Mouse (Mus musculus) limb, embryonic 12.5 days (tissue): ENCODE measurements around the gene Arsg. TPM values are rescaled to one million over a fixed set of nuclear protein-coding genes. Genes with fewer than 3 reads are reported as not detected.
A peak's percentile ranks its signal among the peaks of the same experiment; 100 is the strongest.

Experiments used
- ATAC-seq: fragments of 200-750 bp; cut with Nextera tagmentation; 2 replicates; pipeline ENCODE4 v1.8.0; 2017; ENCODE audit warnings: low read depth, moderate TSS enrichment; ENCODE audit not compliant: insufficient number of reproducible peaks, insufficient read depth, low FRiP score, low TSS enrichment
- H3K27ac ChIP-seq: fragments of 300-500 bp; sonication (generic); 2 replicates; pipeline ENCODE4 v1.5.1; 2016; ENCODE audit warnings: mild to moderate bottlenecking, moderate library complexity
- H3K27me3 ChIP-seq: fragments of 300-500 bp; sonication (generic); 2 replicates; pipeline ENCODE4 v1.6.1; 2016; ENCODE audit warnings: mild to moderate bottlenecking, moderate library complexity
- H3K36me3 ChIP-seq: fragments of 300-500 bp; sonication (generic); 2 replicates; pipeline ENCODE4 v1.6.1; 2016; ENCODE audit warnings: mild to moderate bottlenecking, moderate library complexity
- H3K4me1 ChIP-seq: fragments of 300-500 bp; sonication (generic); replicated peaks from 2 replicates; pipeline ENCODE4 v1.6.1; 2016
- H3K4me2 ChIP-seq: fragments of 300-500 bp; sonication (generic); 2 replicates; pipeline ENCODE4 v1.6.1; 2016; ENCODE audit warnings: mild to moderate bottlenecking, moderate library complexity
- H3K4me3 ChIP-seq: fragments of 300-500 bp; sonication (generic); replicated peaks from 2 replicates; pipeline ENCODE4 v1.5.1; 2016; ENCODE audit warnings: mild to moderate bottlenecking
- H3K9ac ChIP-seq: fragments of 300-500 bp; sonication (generic); replicated peaks from 2 replicates; pipeline ENCODE4 v1.6.1; 2016; ENCODE audit warnings: mild to moderate bottlenecking, moderate library complexity
- H3K9me3 ChIP-seq: fragments of 300-500 bp; sonication (generic); 2 replicates; pipeline ENCODE4 v1.6.1; 2016; ENCODE audit warnings: mild to moderate bottlenecking, moderate library complexity
- WGBS: fragments of 180-500 bp; shearing (Covaris S2); methylation state at CpG from one replicate; pipeline ENCODE4 v1.1.7; 2016; 5-methylcytosine and 5-hydroxymethylcytosine counted together
- polyA plus RNA-seq: library from polyadenylated mRNA; unstranded; fragments of >200 nt; fragmentation: Nextera tagmentation; extraction: Ambion mirVana; gene quantifications from 2 replicates; pipeline ENCODE4 v1.2.1, GENCODE M21; 2016

Gene Arsg
- polyA plus RNA-seq, 1 experiment from 2014 or later = 4.3 TPM

DNA sequence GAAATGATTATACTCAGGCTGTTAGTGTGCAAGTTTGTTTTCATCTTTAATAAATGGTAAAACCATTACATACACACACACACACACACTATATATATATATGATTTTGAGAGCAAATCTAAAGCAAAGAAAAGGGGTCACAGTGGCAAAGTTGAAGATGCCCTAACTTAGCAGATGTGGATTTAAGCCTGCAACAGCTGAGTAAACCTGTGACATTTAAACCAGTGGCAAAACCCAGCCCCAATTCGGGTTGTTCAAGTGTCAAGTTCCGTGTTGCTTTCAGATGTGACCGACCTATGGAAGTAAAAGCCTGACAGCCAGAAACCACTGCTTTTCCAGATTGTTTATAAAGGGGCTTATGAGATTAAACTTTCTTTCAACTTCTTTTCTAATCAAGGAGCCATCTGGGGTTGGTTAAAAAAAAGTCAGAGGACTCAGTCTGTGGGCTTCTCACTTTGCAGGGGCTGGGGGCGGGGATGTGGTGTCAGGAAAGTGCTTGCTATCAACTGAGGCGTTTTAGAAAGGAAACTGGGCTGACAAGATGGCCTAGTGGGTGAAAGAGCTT lies 30.9 kb upstream of the Arsg start:
- peaks cover 9% of the 10 kb centered on the region for H3K4me1 ChIP-seq
- ATAC-seq = no peak
- 25% methylated on average over 5 of the region's 5 CpGs for WGBS

DNA sequence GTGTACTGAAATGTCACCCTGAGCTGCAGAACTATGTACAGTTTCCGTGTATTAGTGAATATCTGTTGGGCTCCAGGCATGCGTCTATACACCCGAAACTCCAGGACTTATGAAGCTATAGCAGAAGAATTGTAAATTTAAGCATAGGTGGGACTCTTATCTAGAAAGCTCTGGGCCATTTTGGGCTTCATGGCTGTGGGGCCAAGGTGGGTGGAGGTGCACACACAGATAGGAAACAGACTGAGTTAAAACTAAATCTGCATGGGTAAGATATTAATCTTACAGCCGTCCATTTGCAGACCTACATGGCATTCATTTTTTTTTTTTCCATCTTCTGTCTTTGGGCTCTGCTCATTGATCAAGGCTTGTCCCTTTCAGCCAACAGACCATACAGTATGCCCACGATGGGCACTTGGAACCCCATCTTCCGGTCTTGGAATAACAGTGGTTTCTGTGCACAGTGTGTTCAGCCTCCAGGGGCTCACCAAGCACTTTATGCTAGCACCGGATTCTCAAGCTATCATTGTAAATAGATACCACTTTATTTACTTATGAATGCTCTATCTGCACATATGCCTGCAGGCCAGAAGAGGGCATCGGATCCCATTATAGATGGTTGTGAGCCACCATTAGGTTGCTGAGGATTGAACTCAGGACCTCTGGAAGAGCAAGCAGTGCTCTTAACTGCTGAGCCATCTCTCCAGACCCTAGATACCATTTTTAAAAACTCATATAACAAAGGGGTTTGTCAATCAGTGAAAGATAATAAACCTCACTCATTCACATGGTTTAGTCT lies 29.5 kb upstream of the Arsg start:
- Histone ChIP-seq H3K27me3 (0 out of 2 replicates have a peak, but pooled peaks cover 3% of the 10 kb centered on the region), H3K9ac (no peak overlapping the region), H3K4me1 (peaks cover 9% of the 10 kb centered on the region), H3K9me3 (no peaks in the 10 kb centered on the region), H3K27ac (no peak overlapping the region), H3K36me3 (no peaks in the 10 kb centered on the region), H3K4me3 (no peak overlapping the region), H3K4me2 (no peak overlapping the region)
- 91% methylated on average over 8 of the region's 8 CpGs for WGBS
- ATAC-seq = no peak

More for the DNA sequence above, 30.9 kb upstream of the Arsg start:
- Histone ChIP-seq H3K27me3 (0 out of 2 replicates have a peak, but pooled peaks cover 3% of the 10 kb centered on the region), H3K36me3 (peaks cover 12% of the 10 kb centered on the region), H3K4me2 (no peak overlapping the region), H3K9ac (no peak overlapping the region), H3K9me3 (no peaks in the 10 kb centered on the region), H3K27ac (no peak overlapping the region), H3K4me3 (no peak overlapping the region)

DNA sequence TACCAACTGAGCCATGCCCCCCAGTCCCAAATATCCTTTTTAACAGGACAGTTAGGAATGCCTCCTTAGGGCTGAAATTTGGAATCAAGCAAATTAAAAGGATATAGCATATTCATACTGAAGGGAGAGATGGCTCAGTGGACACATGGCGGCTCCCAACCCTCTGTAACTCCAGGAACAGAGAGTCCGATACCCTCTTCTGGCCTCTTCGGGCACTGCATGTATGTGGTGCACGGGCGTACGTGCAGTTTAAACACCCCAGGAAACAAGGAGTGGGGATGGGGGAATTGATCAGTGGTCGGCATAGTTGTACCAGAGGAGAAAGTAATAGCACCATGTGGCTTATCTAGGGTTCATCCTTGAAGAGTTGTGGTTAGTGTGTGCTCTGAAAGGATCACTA lies 28.6 kb upstream of the Arsg start:
- ATAC-seq = no peak
- no peak overlapping the region for H3K9ac ChIP-seq
- H3K4me2 ChIP-seq = no peak overlapping the region
- H3K9me3 ChIP-seq = no peaks in the 10 kb centered on the region
- H3K4me1 ChIP-seq = peaks cover 6% of the 10 kb centered on the region
- H3K27ac ChIP-seq = no peak overlapping the region
- H3K27me3 ChIP-seq = 0 out of 2 replicates have a peak, but pooled peaks cover 3% of the 10 kb centered on the region
- 57% methylated on average over 7 of the region's 7 CpGs for WGBS
- no peaks in the 10 kb centered on the region for H3K36me3 ChIP-seq
- no peak overlapping the region for H3K4me3 ChIP-seq

DNA sequence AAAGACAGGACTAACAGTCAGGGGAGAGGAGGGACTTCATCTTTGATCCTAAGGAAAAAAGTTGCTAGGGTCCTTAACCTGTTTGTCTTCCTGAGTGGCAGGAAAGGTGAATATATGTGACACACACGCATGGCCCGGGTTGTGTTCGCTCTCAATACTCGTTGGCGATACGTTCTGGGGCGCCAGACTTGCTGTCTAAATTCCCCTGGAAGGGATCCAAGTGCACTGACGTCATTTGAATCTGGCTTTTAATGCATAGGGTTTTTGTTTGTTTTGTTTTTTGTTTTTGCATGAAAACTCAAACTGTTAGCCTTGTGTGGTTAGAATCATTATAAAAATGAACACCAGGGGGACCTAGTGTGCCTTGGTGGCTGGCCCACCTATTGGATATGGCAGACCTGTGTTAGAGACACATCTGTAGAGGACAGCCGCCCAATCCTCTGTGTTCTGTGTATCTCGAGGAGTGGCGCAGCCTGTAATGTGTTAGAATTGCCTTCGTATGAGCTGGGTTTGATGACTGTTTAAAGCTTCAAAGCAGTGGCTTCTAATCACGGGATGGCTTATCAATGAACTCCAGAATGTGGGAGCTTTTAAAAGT lies 27.6 kb upstream of the Arsg start:
- H3K27me3 ChIP-seq = 0 out of 2 replicates have a peak, but pooled peaks cover 3% of the 10 kb centered on the region
- H3K4me3 ChIP-seq = no peak overlapping the region
- WGBS = 49% methylated on average over 13 of the region's 13 CpGs
- H3K4me2 ChIP-seq = no peak overlapping the region
- no peaks in the 10 kb centered on the region for H3K36me3 ChIP-seq
- H3K9me3 ChIP-seq = no peaks in the 10 kb centered on the region
- 0 out of 2 replicates have a peak, but pooled peaks have one; percentile 50 for ATAC-seq
- H3K4me1 ChIP-seq = peaks cover under 1% of the 10 kb centered on the region; the same call in 1 of the 2 replicates
- no peak overlapping the region for H3K9ac ChIP-seq
- H3K27ac ChIP-seq = no peak overlapping the region

DNA sequence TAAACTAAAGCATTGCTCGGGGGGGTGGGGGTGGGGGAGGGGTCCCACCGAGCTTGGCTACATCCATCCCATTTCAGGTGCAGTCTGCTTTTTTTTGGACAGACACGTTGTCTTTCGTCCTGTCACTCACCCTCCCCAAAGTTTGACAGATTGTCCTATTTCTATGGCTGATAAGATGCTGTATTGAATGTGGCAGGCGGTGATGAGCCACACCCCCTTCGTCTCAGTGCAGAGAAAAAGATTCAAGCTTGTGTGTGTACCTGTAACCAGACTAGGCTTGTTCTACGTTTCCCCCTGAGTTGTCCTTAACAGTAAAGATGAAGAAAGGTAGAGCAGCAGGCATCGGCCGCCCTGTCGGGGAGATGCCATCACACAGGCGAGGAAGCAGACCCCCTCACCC lies 22.0 kb upstream of the Arsg start:
- no peaks in the 10 kb centered on the region for H3K9me3 ChIP-seq
- no peak overlapping the region for H3K27ac ChIP-seq
- WGBS = 87% methylated on average over 11 of the region's 11 CpGs
- H3K9ac ChIP-seq = no peak overlapping the region
- no peak overlapping the region for H3K4me3 ChIP-seq
- H3K27me3 ChIP-seq = no peaks in the 10 kb centered on the region
- no peak for ATAC-seq
- no peaks in the 10 kb centered on the region for H3K4me1 ChIP-seq
- no peak overlapping the region for H3K4me2 ChIP-seq
- H3K36me3 ChIP-seq = no peaks in the 10 kb centered on the region

DNA sequence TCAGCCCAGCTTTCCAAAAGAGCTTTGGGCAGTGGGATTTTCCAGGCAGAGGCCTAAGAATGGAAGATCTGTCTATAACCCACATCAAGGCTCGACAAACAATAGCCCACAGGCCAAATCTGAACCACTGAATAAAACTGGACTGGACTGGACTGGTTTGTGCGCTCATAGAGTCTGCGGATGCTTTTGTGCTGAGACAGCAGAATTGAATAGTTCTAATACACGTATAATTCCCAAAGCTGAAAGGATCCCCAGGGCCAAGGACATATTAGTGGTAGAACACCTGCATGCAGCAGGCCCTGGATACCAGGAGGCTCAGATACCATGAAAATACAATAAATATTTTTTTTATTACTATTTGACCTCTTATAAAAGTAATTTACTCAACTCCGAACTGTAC lies 16.9 kb upstream of the Arsg start:
- Histone ChIP-seq H3K36me3 (no peaks in the 10 kb centered on the region), H3K9ac (no peak overlapping the region), H3K4me1 (no peaks in the 10 kb centered on the region), H3K9me3 (no peaks in the 10 kb centered on the region), H3K4me3 (no peak overlapping the region), H3K27ac (no peak overlapping the region), H3K4me2 (no peak overlapping the region), H3K27me3 (no peaks in the 10 kb centered on the region)
- no peak for ATAC-seq
- 89% methylated on average over 5 of the region's 5 CpGs for WGBS

DNA sequence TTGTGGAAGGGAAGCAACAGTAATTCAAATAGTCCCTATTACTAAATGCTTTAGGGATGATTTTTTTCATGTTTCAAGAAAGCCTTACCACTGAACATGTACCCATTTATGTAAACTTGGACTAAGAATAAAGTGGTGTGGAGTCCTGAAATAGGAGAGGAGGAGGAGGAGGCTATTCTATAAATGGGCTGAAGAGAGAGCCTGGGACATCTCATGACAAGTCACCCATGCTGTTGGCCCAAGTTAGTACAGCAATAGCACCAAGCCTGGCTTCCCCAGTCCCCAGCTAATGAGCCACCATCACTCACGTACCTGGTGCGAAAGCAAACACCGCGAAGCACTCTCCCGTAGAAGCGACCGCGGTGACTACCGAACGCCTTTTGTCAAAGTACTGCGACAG lies 15.0 kb upstream of the Arsg start:
- Histone ChIP-seq H3K27ac (no peak overlapping the region), H3K9ac (no peak overlapping the region), H3K36me3 (no peaks in the 10 kb centered on the region; the same call in 1 of the 2 replicates), H3K9me3 (no peaks in the 10 kb centered on the region), H3K4me3 (no peak overlapping the region), H3K4me1 (no peaks in the 10 kb centered on the region), H3K4me2 (no peak overlapping the region), H3K27me3 (no peaks in the 10 kb centered on the region)
- no peak for ATAC-seq
- 96% methylated on average over 11 of the region's 11 CpGs for whole genome bisulfite sequencing

DNA sequence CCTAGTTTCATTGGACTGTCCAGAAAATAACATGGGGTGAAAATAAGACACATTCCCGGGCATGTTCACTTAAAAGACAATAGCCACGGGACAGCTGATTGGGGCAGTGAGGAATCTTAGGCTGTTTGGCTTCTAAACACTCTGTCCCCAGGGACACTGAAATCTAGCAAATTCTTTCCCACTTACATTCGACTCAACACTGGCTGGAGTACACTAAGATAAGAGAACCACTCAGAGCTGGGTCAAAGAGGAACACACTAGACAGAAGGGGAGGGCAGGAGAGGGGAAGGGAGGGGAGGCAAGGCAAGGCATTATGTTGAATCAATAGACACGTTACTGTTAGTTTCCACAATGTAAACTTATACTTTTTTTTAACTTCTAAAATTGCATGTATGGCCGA lies 12.6 kb upstream of the Arsg start:
- no peak overlapping the region for H3K4me3 ChIP-seq
- no peak overlapping the region for H3K4me2 ChIP-seq
- H3K36me3 ChIP-seq = no peaks in the 10 kb centered on the region; the same call in 1 of the 2 replicates
- no peak for ATAC-seq
- H3K4me1 ChIP-seq = no peaks in the 10 kb centered on the region
- H3K27me3 ChIP-seq = no peaks in the 10 kb centered on the region
- no peak overlapping the region for H3K9ac ChIP-seq
- H3K9me3 ChIP-seq = no peaks in the 10 kb centered on the region
- no peak overlapping the region for H3K27ac ChIP-seq
- WGBS = 86% methylated on average over 5 of the region's 5 CpGs

DNA sequence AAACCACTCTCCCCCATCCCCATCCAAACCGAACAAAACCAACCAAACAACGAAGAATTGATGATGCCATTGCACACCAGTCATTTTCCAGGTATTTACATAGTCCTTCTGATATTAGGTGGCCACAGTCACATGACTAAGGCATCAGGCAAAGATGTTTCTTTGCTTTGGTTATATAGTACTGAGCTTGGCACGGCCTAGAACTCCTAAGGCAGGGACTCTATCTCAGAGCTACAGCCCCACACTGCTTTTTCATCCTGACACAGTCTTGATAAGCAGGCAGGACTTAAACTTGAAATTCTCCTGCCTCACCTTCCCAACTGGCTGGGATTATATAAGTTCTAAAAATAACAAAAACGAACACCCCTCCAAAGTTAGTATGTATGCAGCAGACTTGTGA lies 8.1 kb upstream of the Arsg start:
- Histone ChIP-seq H3K27me3 (0 out of 2 replicates have a peak, but pooled peaks cover under 1% of the 10 kb centered on the region), H3K9ac (no peak overlapping the region), H3K27ac (no peak overlapping the region), H3K4me2 (no peak overlapping the region), H3K4me3 (no peak overlapping the region), H3K36me3 (no peaks in the 10 kb centered on the region; the same call in 1 of the 2 replicates), H3K4me1 (no peaks in the 10 kb centered on the region), H3K9me3 (no peaks in the 10 kb centered on the region)
- 89% methylated on average over 4 of the region's 4 CpGs for WGBS
- no peak for ATAC-seq

DNA sequence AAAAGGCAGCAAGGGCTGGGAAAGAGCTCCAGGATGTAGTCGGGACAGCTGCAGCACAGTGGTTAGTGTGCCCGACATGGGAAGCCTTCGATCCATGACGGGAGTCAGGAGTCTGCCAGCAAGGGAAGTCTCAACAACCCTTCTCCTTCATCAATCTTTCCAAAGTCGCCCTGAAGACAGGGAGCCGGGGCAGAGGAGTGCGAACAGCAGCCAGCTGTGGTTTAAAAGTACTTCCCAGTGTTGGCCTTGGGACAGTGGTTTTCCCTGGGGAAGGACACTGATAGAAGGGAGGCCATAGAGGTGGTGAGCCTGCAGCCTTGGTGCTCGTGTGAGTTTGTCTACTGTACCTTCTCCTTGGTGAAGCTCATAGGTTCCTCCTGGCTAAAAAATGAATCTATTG lies 6.2 kb upstream of the Arsg start:
- Histone ChIP-seq H3K4me3 (no peak overlapping the region), H3K4me2 (no peak overlapping the region), H3K27me3 (peaks cover 14% of the 10 kb centered on the region), H3K36me3 (no peaks in the 10 kb centered on the region; the same call in 1 of the 2 replicates), H3K4me1 (peaks cover 5% of the 10 kb centered on the region), H3K9me3 (no peaks in the 10 kb centered on the region), H3K27ac (no peak overlapping the region), H3K9ac (no peak overlapping the region)
- 69% methylated on average over 8 of the region's 8 CpGs for WGBS
- no peak for ATAC-seq

DNA sequence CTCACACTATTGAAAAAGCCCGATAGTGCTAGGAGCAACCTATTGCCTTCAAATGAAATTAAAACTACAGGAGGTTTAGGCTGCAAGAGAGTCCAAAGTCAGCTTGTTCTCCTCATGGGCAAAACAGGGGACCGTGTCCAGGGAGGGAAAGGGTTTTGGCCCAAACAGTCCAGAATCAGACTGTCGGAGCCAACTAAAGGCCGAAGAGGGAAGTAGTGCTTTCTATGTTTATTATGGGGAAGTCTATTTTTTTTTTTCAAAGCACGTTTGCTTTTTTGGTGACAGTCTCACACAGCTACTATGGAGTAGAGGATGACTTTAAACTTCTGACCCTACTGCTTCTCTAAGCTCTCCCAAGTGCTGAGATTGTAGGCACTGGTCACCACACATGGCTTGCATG lies 5.0 kb upstream of the Arsg start:
- Histone ChIP-seq H3K4me2 (no peak overlapping the region), H3K4me3 (no peak overlapping the region), H3K4me1 (peaks cover 9% of the 10 kb centered on the region), H3K27me3 (peaks cover 19% of the 10 kb centered on the region), H3K9me3 (no peaks in the 10 kb centered on the region), H3K27ac (no peak overlapping the region), H3K9ac (no peak overlapping the region), H3K36me3 (no peaks in the 10 kb centered on the region)
- ATAC-seq = no peak
- WGBS = 90% methylated on average over 5 of the region's 5 CpGs
